Mouse (Mus musculus) gastrocnemius, postnatal 10 days (tissue): ENCODE measurements at regions not wholly inside any gene's neighbourhood (a gene's known extent, or its start where the extent isn't known, plus 50 kb on each side); places are given as distances from the start of the nearest gene placed in this dataset.

ENCODE experiments used
- DNase-seq: peaks from one replicate; pipeline ENCODE4 v3.0.0; 2021; ENCODE audit warnings: mixed read lengths

DNA sequence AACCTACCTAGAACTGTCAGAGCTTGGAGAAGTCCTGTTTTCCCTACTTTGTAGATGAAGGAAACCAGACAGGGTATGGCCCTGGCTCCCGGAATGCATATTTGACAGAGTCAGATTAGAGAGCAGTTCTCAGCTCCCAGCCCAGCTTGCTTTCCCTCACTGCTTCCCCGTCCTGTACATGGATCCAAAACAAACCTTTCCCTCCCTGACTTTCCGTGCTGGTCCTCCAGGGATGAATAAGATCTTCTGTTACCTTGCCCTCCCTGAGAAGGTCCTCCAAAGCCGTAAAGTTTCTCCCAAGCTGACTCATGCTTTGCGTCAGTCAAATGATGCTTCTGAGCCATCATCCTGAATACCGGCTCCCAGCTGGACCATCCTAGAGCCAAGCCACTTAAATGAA lies 160.2 kb upstream of the Jmjd1c start:
- DNase-seq: no peak

DNA sequence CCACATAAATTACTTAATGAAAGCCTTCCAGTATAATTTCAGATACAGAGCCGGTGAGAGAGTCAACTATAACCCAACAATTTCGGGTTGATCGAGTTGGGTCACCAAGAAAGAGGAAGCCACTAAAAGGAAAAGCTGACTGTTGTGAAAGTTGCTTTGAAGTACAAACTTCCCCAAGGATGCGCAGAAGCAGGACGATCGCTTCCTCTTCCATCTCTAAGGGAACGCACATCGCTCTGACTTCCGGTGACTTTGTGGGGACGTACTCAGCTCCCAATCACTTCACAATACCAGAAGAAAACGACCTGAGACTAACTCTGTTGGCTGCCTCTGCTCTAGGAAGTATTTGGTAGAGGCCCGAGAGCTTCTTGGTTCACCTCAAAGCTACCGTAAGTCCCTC lies 158.8 kb upstream of the Jmjd1c start:
- DNase-seq: no peak

DNA sequence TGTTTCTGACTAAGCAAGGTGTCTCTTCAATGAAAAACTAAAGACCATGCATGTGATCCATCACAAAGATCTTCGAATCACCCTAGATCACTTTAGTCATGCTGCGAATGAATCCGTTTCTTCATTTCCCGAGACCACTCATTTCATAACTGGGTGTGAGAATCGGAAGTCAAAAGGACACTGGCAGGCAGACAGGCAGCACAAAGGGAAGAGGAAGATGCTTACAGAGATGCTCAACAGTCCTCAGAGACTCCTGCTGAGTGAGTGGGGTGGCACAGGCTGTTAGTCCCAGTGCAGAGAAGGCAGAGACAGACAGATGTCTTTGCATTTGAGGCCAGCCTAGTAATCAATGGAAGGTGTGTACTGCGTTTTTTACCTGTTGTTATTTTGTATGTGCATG lies 155.6 kb upstream of the Jmjd1c start:
- no peak for DNase-seq

DNA sequence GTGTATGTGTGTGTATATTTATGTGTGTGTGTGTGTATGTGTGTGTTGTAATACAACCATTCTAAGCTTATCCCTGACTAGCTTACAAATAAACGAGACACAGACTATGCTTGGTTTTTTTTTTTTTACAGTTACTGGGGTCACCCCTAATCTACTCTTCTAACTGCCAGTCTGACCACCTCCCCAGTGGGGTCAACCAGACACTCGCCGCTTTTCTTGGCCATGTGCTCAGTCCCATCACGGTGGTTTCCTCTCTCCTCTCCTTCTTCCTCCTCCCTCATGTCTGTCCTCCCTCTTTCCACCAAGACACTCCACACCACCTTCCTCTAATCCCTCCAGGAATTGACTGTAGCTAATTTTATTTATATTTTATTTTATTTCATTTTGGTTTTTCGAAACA lies 155.0 kb upstream of the Jmjd1c start:
- no peak for DNase-seq

DNA sequence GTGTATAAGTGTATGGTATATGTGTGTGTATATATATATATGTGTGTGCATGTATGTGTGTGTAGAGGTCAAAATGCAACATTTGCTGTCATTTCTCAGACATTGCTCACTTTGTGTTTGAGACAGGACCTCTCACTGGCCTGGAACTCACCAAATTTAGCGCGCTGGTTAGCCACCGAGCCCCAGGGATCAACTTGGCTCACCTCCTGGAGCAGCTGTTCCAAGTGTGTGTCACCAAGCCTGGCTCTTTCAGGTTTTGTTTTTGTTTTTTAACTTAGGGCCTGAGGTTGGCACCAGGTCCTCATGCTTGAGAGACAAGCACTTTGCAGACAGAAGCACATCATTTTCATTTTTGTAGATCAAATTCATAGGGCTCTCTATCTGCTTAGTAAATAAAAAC lies 154.0 kb upstream of the Jmjd1c start:
- DNase-seq: peak; percentile 53

DNA sequence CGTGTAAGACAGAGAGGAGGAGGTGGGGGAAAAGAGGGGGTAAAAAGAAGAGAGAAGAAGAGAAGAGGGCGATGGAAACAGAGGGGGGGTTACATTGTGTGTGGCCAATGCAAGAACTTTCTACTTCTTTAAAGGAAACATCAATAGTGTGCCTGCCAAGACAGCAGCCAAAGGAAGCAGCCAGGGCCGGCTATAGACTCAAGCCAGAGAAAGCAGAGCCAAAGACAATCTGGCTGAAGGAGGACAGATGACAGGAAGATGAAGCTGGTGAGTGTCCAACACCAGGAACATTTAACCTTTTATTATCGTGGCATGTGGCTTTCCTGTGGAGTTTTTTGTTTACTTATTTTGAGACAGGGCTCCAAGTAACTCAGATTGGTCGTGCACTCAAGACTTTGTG lies 152.1 kb upstream of the Jmjd1c start:
- no peak for DNase-seq

DNA sequence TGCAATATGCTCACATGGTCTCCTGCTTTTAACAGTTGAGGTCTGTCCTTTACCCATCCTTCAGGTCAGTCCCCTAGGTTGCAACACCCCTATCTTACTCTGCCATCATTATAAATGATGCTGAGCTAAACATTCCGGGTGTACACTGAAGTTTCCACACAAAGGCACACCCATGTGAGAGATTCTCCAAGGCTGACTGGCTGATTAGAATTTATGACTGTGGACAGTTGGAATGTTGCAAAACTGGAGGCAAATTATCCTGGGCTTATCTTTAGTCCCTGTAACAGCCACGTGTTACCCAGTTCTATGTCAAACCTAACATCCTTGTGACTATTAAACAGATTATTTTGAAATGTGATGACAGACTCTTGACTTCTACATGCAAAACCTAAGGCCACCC lies 149.8 kb upstream of the Jmjd1c start:
- no peak for DNase-seq

DNA sequence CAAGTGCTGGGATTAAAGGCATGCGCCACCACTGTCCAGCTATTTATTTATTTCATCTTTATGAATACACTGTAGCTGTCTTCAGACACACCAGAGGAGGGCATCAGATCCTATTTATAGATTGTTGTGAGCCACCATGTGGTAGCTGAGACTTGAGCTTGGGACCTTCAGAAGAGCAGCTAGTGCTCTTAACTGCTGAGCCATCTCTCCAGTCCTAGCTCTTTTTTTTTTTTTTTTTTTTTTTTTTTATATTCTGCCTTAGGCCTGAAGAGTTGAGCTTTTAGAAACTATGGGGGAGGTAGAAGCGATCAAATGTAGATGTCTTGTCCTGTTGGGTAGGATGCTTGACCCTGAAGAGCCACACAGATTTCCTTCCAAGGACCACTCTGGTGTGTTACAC lies 147.6 kb upstream of the Jmjd1c start:
- DNase-seq: no peak

DNA sequence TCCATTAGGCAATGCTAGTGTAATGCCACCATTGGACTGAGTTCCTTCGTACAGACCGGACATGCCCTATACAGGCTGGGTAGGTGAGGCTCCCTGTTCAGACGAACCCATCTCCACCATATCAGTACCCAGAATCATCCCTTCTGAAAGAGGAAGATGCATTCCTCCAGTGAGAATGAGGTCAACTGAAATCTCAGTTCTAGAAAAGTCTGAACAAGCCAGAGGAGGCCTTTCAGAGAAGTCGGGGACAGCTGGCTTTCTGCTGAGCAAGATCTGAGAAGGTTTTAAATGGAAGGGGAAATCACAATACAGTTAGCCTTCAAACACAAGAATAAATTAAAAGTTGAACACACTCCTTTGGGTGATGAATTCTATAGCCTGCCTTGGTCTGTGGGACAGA lies 145.5 kb upstream of the Jmjd1c start:
- DNase-seq: no peak

DNA sequence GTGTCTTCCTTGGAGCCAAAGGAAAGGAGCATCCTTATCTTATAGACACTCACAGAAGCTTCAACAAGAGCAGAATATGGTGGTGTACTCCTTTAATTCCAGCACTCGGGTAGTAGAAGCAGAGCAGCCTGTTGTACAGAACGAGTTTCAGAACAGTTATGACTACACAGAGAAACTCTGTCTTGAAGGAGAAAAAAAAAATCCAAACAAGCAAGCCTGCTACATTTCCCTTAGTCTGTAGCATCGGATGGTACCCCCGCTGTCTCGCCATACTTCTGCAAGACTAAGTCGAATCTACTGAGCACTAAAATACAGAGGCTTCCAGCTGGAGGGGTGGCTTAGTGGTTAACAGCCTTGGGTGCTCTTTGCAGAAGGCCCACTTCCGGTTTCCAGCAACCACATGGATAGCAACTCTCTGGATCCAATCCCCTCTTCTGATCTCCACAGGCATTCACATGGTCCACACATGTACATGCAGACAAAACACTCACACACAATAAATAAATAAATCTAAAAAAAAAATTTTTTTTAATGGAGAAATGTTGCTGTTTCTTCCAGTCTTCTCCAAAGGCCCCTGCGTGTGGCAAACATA lies 144.6 kb upstream of the Jmjd1c start:
- no peak for DNase-seq

DNA sequence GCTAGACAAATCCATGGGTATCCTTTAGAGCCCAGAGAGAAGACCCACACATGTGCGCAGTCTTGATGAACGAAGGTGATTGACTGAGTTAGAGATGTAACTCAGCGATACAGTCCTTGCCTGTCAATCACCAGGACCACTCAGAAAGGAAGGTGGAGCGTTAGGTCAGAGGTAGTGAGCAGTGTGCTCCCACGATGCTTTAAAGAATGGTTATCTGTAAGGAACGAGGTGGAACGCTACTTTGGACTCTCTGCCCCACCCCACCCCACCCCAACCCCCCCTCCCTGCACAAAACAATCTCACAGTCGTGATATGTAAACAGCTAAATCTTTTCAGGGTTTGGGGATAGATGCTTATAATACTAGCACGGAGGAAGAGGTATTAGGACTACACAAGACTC lies 144.0 kb upstream of the Jmjd1c start:
- no peak for DNase-seq

DNA sequence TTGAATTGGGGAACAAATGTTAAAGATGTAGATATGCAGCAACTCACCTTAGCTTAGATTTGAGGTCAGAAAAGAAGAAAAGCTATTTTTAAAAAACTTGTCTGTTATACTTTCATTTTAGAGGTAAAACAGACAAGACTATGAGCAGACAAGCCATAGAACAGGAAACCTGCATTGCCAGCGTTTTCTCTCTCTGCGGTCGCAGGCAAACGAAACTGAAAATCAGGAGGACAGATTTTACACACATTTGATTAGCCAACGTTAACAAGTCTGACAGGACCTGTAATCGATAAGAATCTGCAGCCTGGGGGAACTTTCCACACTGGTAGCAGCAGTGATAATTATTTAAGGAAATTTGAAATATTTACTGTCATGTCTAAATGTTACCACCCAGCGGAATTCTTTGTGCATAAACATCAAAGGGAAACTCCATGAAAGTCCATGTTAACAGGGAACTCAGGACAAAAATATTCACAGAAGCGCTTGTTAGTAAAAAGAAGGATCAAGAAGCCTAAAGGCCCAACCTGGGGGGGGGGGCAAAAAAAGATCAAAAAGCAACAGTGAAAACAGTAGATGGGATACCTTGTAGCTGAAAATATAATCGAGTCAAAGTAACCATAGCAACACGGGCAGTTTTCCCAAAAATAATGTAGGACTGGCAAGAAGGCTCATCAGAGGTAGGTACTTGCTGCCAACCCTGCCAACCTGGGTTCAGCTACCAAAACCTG lies 142.5 kb upstream of the Jmjd1c start:
- DNase-seq: no peak

DNA sequence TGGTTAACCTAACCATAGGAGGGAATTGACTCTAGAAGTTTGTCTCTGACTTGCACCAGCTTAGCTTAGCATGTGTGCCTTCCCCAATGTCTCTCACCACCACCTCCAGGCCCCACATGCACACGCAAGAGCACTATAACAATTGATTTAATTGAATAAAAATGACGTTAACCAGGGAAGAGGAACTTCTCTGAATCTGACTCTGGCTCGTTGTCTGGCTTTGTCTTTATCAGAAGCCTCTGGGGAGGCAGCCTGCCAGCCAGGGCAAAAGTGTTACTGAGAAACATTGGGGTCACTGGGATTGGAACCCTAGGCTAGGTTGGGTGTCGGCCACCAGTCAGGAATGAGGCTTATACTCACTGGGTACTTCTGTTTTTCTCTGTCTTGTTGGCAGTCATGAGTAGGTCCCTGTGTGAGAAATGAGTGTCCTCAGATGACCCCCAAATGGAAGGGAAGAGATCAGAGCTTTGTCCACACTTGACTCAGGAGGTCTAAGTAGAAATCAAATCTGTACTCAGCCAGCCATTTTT lies 141.9 kb upstream of the Jmjd1c start:
- DNase-seq: peak; percentile 32

DNA sequence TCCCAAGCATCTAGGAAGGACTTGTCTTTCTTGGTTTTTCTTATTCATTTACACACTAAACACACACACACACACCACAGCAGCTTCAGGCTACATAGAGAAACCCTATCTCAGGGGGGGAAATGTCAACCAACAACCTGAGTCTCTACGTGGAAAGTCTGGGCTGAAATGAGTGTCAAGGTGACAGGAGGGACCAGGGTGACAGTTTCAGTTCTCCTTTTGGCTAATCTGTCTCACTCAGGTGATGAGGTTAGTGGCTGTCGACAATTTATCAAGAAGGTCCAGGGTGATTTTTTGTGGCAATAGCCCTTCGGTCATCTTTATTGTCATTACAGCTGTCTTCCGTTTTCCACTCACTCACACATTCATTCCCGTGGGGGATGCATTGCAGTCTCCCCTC lies 140.5 kb upstream of the Jmjd1c start:
- DNase-seq: no peak

DNA sequence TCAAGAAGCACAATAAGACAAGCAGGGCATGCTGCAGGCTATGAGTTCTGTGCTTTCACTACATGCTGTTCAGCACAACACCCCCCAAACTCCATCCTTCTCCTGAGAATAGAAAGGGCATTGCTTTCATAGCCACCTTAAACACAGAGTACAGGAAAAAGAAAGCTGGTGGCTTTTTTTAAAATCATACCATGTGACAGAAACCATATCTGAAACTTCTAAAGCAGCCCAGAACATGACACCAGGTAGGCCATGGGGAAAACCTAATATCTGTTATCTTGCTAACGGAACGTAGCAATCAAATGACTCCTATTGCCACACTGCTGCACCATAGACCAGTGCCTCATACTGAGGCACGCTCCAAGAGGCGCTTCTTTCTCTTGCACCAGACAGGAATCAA lies 139.3 kb upstream of the Jmjd1c start:
- DNase-seq: no peak

DNA sequence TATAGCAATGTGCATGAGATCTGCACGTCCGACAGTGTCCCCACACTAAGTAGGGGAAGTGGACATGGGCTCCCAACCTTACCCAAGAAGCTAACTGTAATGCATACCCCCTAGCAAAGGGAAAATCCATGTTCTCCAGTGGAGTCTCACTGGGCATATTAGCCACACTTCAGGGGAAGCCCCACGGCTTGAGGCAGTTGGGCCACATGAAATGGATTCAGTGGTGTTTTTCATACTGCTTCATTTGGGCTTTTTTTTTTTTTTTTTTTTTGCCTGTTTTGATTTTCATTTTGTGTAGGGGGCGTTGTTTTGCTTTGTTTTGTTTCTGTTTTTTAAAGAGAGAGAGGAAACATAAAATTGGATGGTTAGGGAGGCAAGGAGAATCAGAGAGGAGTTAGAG lies 138.6 kb upstream of the Jmjd1c start:
- DNase-seq: no peak
